Mouse (Mus musculus): ENCODE data around the gene Ess2. TPM values are rescaled to one million over a fixed set of nuclear protein-coding genes. Genes with fewer than 3 reads are reported as not detected.

Ess2 gene
- polyA plus RNA-seq, 1 experiment from 2014 or later = 29.5 TPM

- Histone ChIP-seq H3K27me3 (replicated peaks; ENCODE audit: control insufficient read depth, insufficient read depth, low read length) (no peaks in the 10 kb centered on the region), H3K9me3 (ENCODE audit: control insufficient read depth, low read length) (no peaks in the 10 kb centered on the region), H3K36me3 (ENCODE audit: control insufficient read depth, insufficient read depth, low read length) (no peaks in the 10 kb centered on the region), H3K27ac (ENCODE audit: low read length) (peak overlapping the region; percentile 99), H3K4me3 (ENCODE audit: low read length) (peak overlapping the region; percentile 90), H3K4me1 (ENCODE audit: control insufficient read depth, insufficient read depth, low read length) (peaks cover 14% of the 10 kb centered on the region), H3K9ac (ENCODE audit: low read depth, low read length) (peak overlapping the region; percentile 91), H3K4me2 (ENCODE audit: low read depth, low read length) (peak overlapping the region; percentile 95)
- WGBS = under 1% methylated on average over 72 of the region's 72 CpGs
- peak; percentile 34 for ATAC-seq
Observed at GRCm38 (mm10) chr16:17927351-17928082, 16.4 kb upstream of the Ess2 start.

GRCm38 (mm10) chr16:17922163-17922538 lies 11.0 kb upstream of the Ess2 start:
- H3K4me1 ChIP-seq (ENCODE audit: control insufficient read depth, insufficient read depth, low read length) = peaks cover 27% of the 10 kb centered on the region
- H3K9ac ChIP-seq (ENCODE audit: low read depth, low read length) = peak overlapping the region; percentile 87
- WGBS = 0% methylated on average over 14 of the region's 14 CpGs
- peak overlapping the region; percentile 80 for H3K27ac ChIP-seq (ENCODE audit: low read length)
- peak; percentile 7; the same call in 1 of the 2 replicates for ATAC-seq
- no peaks in the 10 kb centered on the region for H3K9me3 ChIP-seq (ENCODE audit: control insufficient read depth, low read length)
- H3K4me3 ChIP-seq (ENCODE audit: low read length) = peak overlapping the region; percentile 88
- H3K4me2 ChIP-seq (ENCODE audit: low read depth, low read length) = peak overlapping the region; percentile 95
- H3K36me3 ChIP-seq (ENCODE audit: control insufficient read depth, insufficient read depth, low read length) = no peaks in the 10 kb centered on the region
- H3K27me3 ChIP-seq (replicated peaks; ENCODE audit: control insufficient read depth, insufficient read depth, low read length) = peaks cover 10% of the 10 kb centered on the region; the same call in 1 of the 2 replicates

- 2% methylated on average over 47 of the region's 47 CpGs for WGBS
Observed at GRCm38 (mm10) chr16:17921325-17922162, 10.4 kb upstream of the Ess2 start.

GRCm38 (mm10) chr16:17920586-17920985 lies 9.4 kb upstream of the Ess2 start:
- peaks cover 25% of the 10 kb centered on the region for H3K27me3 ChIP-seq (replicated peaks; ENCODE audit: control insufficient read depth, insufficient read depth, low read length)
- H3K27ac ChIP-seq (ENCODE audit: low read length) = no peak overlapping the region
- peaks cover 18% of the 10 kb centered on the region for H3K4me1 ChIP-seq (ENCODE audit: control insufficient read depth, insufficient read depth, low read length)
- no peak for ATAC-seq
- no peaks in the 10 kb centered on the region for H3K9me3 ChIP-seq (ENCODE audit: control insufficient read depth, low read length)
- no peak overlapping the region for H3K4me3 ChIP-seq (ENCODE audit: low read length)
- peak overlapping the region; percentile 95; the same call in 1 of the 2 replicates for H3K4me2 ChIP-seq (ENCODE audit: low read depth, low read length)
- H3K36me3 ChIP-seq (ENCODE audit: control insufficient read depth, insufficient read depth, low read length) = no peaks in the 10 kb centered on the region
- 18% methylated on average over 20 of the region's 20 CpGs for WGBS
- peak overlapping the region; percentile 83 for H3K9ac ChIP-seq (ENCODE audit: low read depth, low read length)

More at GRCm38 (mm10) chr16:17921325-17922162, 10.4 kb upstream of the Ess2 start:
- Histone ChIP-seq H3K4me3 (ENCODE audit: low read length) (peak overlapping the region; percentile 88), H3K9me3 (ENCODE audit: control insufficient read depth, low read length) (no peaks in the 10 kb centered on the region), H3K27ac (ENCODE audit: low read length) (peak overlapping the region; percentile 92), H3K4me1 (ENCODE audit: control insufficient read depth, insufficient read depth, low read length) (peaks cover 21% of the 10 kb centered on the region), H3K9ac (ENCODE audit: low read depth, low read length) (peak overlapping the region; percentile 87), H3K4me2 (ENCODE audit: low read depth, low read length) (peak overlapping the region; percentile 95), H3K36me3 (ENCODE audit: control insufficient read depth, insufficient read depth, low read length) (no peaks in the 10 kb centered on the region), H3K27me3 (replicated peaks; ENCODE audit: control insufficient read depth, insufficient read depth, low read length) (peaks cover 16% of the 10 kb centered on the region; the same call in 1 of the 2 replicates)
- peak; percentile 95 for ATAC-seq

- Histone ChIP-seq H3K9ac (ENCODE audit: low read depth, low read length) (peak within 1 kb of the TSS; percentile 41), H3K27me3 (replicated peaks; ENCODE audit: control insufficient read depth, insufficient read depth, low read length) (peaks cover 58% of the 10 kb centered on the region), H3K4me1 (ENCODE audit: control insufficient read depth, insufficient read depth, low read length) (peaks cover 14% of the 10 kb centered on the region), H3K9me3 (ENCODE audit: control insufficient read depth, low read length) (no peaks in the 10 kb centered on the region), H3K27ac (ENCODE audit: low read length) (no peak within 1 kb of the TSS), H3K4me3 (ENCODE audit: low read length) (peak within 1 kb of the TSS; percentile 50), H3K4me2 (ENCODE audit: low read depth, low read length) (peak within 1 kb of the TSS; percentile 86), H3K36me3 (ENCODE audit: control insufficient read depth, insufficient read depth, low read length) (no peaks in the 10 kb centered on the region)
- under 1% methylated on average over 103 of the region's 106 CpGs for WGBS
- peak; percentile 30 for ATAC-seq
Observed at GRCm38 (mm10) chr16:17914307-17915249, 3.4 kb upstream of the Ess2 start, which contains the start of gene Gsc2. TSS of gene Gsc2 (minus strand) at chr16:17915059.

- Histone ChIP-seq H3K4me1 (ENCODE audit: control insufficient read depth, insufficient read depth, low read length) (no peaks in the 10 kb centered on the region), H3K9ac (ENCODE audit: low read depth, low read length) (no peak within 1 kb of the TSS), H3K4me2 (ENCODE audit: low read depth, low read length) (no peak within 1 kb of the TSS), H3K36me3 (ENCODE audit: control insufficient read depth, insufficient read depth, low read length) (peaks cover 21% of the 10 kb centered on the region; the same call in 1 of the 2 replicates), H3K9me3 (ENCODE audit: control insufficient read depth, low read length) (no peaks in the 10 kb centered on the region), H3K4me3 (ENCODE audit: low read length) (no peak within 1 kb of the TSS), H3K27ac (ENCODE audit: low read length) (no peak within 1 kb of the TSS), H3K27me3 (replicated peaks; ENCODE audit: control insufficient read depth, insufficient read depth, low read length) (no peaks in the 10 kb centered on the region)
- no peak for ATAC-seq
- WGBS = 92% methylated on average over 14 of the region's 14 CpGs
Observed at GRCm38 (mm10) chr16:17898462-17898861, 12.7 kb downstream of the Ess2 start, which contains the start of the genes Dgcr2 and Tssk2. TSS of gene Dgcr2 (minus strand) at chr16:17898562. TSS of gene Tssk2 (plus strand) at chr16:17898637.

- H3K9me3 ChIP-seq (ENCODE audit: control insufficient read depth, low read length) = no peaks in the 10 kb centered on the region
- H3K4me1 ChIP-seq (ENCODE audit: control insufficient read depth, insufficient read depth, low read length) = peaks cover 4% of the 10 kb centered on the region; the same call in 1 of the 2 replicates
- H3K27ac ChIP-seq (ENCODE audit: low read length) = no peak overlapping the region
- H3K27me3 ChIP-seq (replicated peaks; ENCODE audit: control insufficient read depth, insufficient read depth, low read length) = no peaks in the 10 kb centered on the region
- H3K9ac ChIP-seq (ENCODE audit: low read depth, low read length) = no peak overlapping the region
- ATAC-seq = no peak
- H3K4me3 ChIP-seq (ENCODE audit: low read length) = no peak overlapping the region
- H3K4me2 ChIP-seq (ENCODE audit: low read depth, low read length) = no peak overlapping the region
- peaks cover 9% of the 10 kb centered on the region; the same call in 1 of the 2 replicates for H3K36me3 ChIP-seq (ENCODE audit: control insufficient read depth, insufficient read depth, low read length)
Observed at GRCm38 (mm10) chr16:17896091-17896490, 15.1 kb downstream of the Ess2 start.

- no peak within 1 kb of the TSS for H3K4me3 ChIP-seq (ENCODE audit: low read length)
- no peak within 1 kb of the TSS for H3K9ac ChIP-seq (ENCODE audit: low read depth, low read length)
- H3K27me3 ChIP-seq (replicated peaks; ENCODE audit: control insufficient read depth, insufficient read depth, low read length) = no peaks in the 10 kb centered on the region
- no peak for ATAC-seq
- WGBS = 88% methylated on average over 2 of the region's 2 CpGs
- peaks cover 16% of the 10 kb centered on the region for H3K4me1 ChIP-seq (ENCODE audit: control insufficient read depth, insufficient read depth, low read length)
- no peak within 1 kb of the TSS for H3K4me2 ChIP-seq (ENCODE audit: low read depth, low read length)
- H3K36me3 ChIP-seq (ENCODE audit: control insufficient read depth, insufficient read depth, low read length) = no peaks in the 10 kb centered on the region
- H3K27ac ChIP-seq (ENCODE audit: low read length) = no peak within 1 kb of the TSS
- no peaks in the 10 kb centered on the region for H3K9me3 ChIP-seq (ENCODE audit: control insufficient read depth, low read length)
Observed at GRCm38 (mm10) chr16:17893923-17894322, 17.2 kb downstream of the Ess2 start, which contains the start of gene Tssk1. TSS of gene Tssk1 (plus strand) at chr16:17894223.

Measured in intestine, embryonic 16.5 days (tissue).